Mouse (Mus musculus) central nervous system, embryonic 18 days (tissue): Measurements from ENCODE around the gene Slc30a6. TPM values are rescaled to one million over a fixed set of nuclear protein-coding genes. Genes with fewer than 3 reads are reported as not detected.

Experiments
- polyA plus RNA-seq: library from polyadenylated mRNA; depleted of rRNA; stranded (reverse); fragments of >200 nt; gene quantifications from 2 replicates; pipeline ENCODE4 v1.2.3, GENCODE M21; 2012; rRNA removed

The Slc30a6 gene
- polyA plus RNA-seq: 28.2 and 29.8 TPM in 2 replicates

GRCm38 (mm10) chr17:74395383-74396065 is at the start of gene Slc30a6:
Gene Slc30a6 (plus strand): TSS chr17:74395608.

GRCm38 (mm10) chr17:74458711-74459408 is 63.5 kb downstream of the Slc30a6 start, which contains the start of gene Nlrc4:
Gene Nlrc4 (minus strand): TSS chr17:74459142.

Other genes with a start within 250 kb of the Slc30a6 start
- 78.6 and 90.6 TPM in 2 replicates for gene Memo1, start 100.1 kb upstream of the Slc30a6 start, polyA plus RNA-seq
- gene Dpy30, start 71.7 kb upstream of the Slc30a6 start, polyA plus RNA-seq: 141 and 155 TPM in 2 replicates
- 70.5 and 70.7 TPM in 2 replicates for gene Spast, start 56.6 kb upstream of the Slc30a6 start, polyA plus RNA-seq
- gene Nlrc4, start 63.5 kb downstream of the Slc30a6 start, polyA plus RNA-seq: 0.03 and 0.06 TPM in 2 replicates
- 31.3 and 34.1 TPM in 2 replicates for gene Yipf4, start 93.9 kb downstream of the Slc30a6 start, polyA plus RNA-seq
- gene Birc6, start 132.7 kb downstream of the Slc30a6 start, polyA plus RNA-seq: 100 and 106 TPM in 2 replicates